Comparison of ENCODE assay signal across 19 mouse cellular contexts in genomic region chr9:72021512-72021911, GRCm38 (mm10).
DNase-seq lines count a peak whose midpoint lies in the region; ATAC-seq lines count a peak whose summit lies in the region.
"Had no signal": no experiment of that assay in that cellular context is flagged by ENCODE, and none has a peak within 500 bp of the region (broad histone marks: within the 10 kb centered on the region; RNA-seq: fewer than 3 reads in every experiment).

No protein-coding gene starts in this region.

- no peak overlapping the region for H3K9ac ChIP-seq in embryonic facial prominence, embryonic 13.5 days
- H3K9ac ChIP-seq in liver, embryonic 12.5 days = no peak overlapping the region
- H3K9ac ChIP-seq: hindbrain, embryonic 12.5 days; limb, embryonic 12.5 days; midbrain, embryonic 13.5 days; neural tube, embryonic 15.5 days had no signal

- DNase-seq in embryonic facial prominence, embryonic 10.5 days (ENCODE audit: low spot score) = no peak
- peak; percentile 14 for DNase-seq in kidney, postnatal 14 days
- DNase-seq in kidney, postnatal 4 days = no peak
- peak; percentile 3 for DNase-seq in lung, postnatal 10 days
- no peak for DNase-seq in lung, postnatal 36 days
- peak; percentile 27 for DNase-seq in skeletal muscle tissue, adult 2 months (ENCODE audit: low read depth, low spot score)
- DNase-seq: adrenal gland, postnatal 14 days; cerebellum, adult 8-10 months; gastrocnemius, postnatal 10 days; lung, adult 18-20 months; thymus, adult 2 months had no signal

- H3K36me3 ChIP-seq in embryonic facial prominence, embryonic 13.5 days = no peaks in the 10 kb centered on the region
- H3K36me3 ChIP-seq in embryonic facial prominence, embryonic 10.5 days (replicated peaks) = no peaks in the 10 kb centered on the region; the same call in 1 of the 2 replicates
- H3K36me3 ChIP-seq in liver, embryonic 12.5 days = no peaks in the 10 kb centered on the region
- H3K36me3 ChIP-seq: hindbrain, embryonic 12.5 days; limb, embryonic 12.5 days; midbrain, embryonic 13.5 days; neural tube, embryonic 15.5 days had no signal

- no peaks in the 10 kb centered on the region for H3K27me3 ChIP-seq in embryonic facial prominence, embryonic 13.5 days
- no peaks in the 10 kb centered on the region for H3K27me3 ChIP-seq in embryonic facial prominence, embryonic 10.5 days (replicated peaks; ENCODE audit: low read depth, poor library complexity, severe bottlenecking)
- no peaks in the 10 kb centered on the region for H3K27me3 ChIP-seq in liver, embryonic 12.5 days (replicated peaks)
- H3K27me3 ChIP-seq: hindbrain, embryonic 12.5 days; limb, embryonic 12.5 days; midbrain, embryonic 13.5 days; neural tube, embryonic 15.5 days had no signal

- no peak overlapping the region for H3K4me2 ChIP-seq in embryonic facial prominence, embryonic 13.5 days
- H3K4me2 ChIP-seq in liver, embryonic 12.5 days = no peak overlapping the region
- H3K4me2 ChIP-seq: hindbrain, embryonic 12.5 days; limb, embryonic 12.5 days; midbrain, embryonic 13.5 days; neural tube, embryonic 15.5 days had no signal

- no peak overlapping the region for H3K4me3 ChIP-seq in embryonic facial prominence, embryonic 13.5 days
- H3K4me3 ChIP-seq in embryonic facial prominence, embryonic 10.5 days = no peak overlapping the region
- H3K4me3 ChIP-seq in liver, embryonic 12.5 days = no peak overlapping the region
- H3K4me3 ChIP-seq: hindbrain, embryonic 12.5 days; limb, embryonic 12.5 days; midbrain, embryonic 13.5 days; myocyte; neural tube, embryonic 15.5 days had no signal

- peak overlapping the region; percentile 36; the same call in 1 of the 2 replicates for H3K27ac ChIP-seq in embryonic facial prominence, embryonic 13.5 days
- H3K27ac ChIP-seq in embryonic facial prominence, embryonic 10.5 days (replicated peaks) = no peak overlapping the region
- no peak overlapping the region for H3K27ac ChIP-seq in liver, embryonic 12.5 days
- H3K27ac ChIP-seq: hindbrain, embryonic 12.5 days; limb, embryonic 12.5 days; midbrain, embryonic 13.5 days; neural tube, embryonic 15.5 days had no signal

- H3K9me3 ChIP-seq in embryonic facial prominence, embryonic 13.5 days = no peaks in the 10 kb centered on the region
- H3K9me3 ChIP-seq in embryonic facial prominence, embryonic 10.5 days = no peaks in the 10 kb centered on the region
- H3K9me3 ChIP-seq in liver, embryonic 12.5 days (replicated peaks) = no peaks in the 10 kb centered on the region
- H3K9me3 ChIP-seq: hindbrain, embryonic 12.5 days; limb, embryonic 12.5 days; midbrain, embryonic 13.5 days; neural tube, embryonic 15.5 days had no signal

- peaks cover 15% of the 10 kb centered on the region for H3K4me1 ChIP-seq in embryonic facial prominence, embryonic 13.5 days
- H3K4me1 ChIP-seq in embryonic facial prominence, embryonic 10.5 days = peaks cover 8% of the 10 kb centered on the region; the same call in 1 of the 2 replicates
- peaks cover 23% of the 10 kb centered on the region for H3K4me1 ChIP-seq in liver, embryonic 12.5 days
- H3K4me1 ChIP-seq: hindbrain, embryonic 12.5 days had no signal

- ATAC-seq in embryonic facial prominence, embryonic 13.5 days (ENCODE audit: insufficient number of reproducible peaks, insufficient read depth, low FRiP score, low TSS enrichment, low read depth) = no peak
- ATAC-seq in liver, embryonic 12.5 days = no peak
- ATAC-seq: forebrain, embryonic 14.5 days; midbrain, embryonic 13.5 days had no signal

- WGBS in embryonic facial prominence, embryonic 13.5 days = 36% methylated on average over 3 of the region's 3 CpGs
- WGBS in embryonic facial prominence, embryonic 10.5 days = 86% methylated on average over 3 of the region's 3 CpGs
- WGBS in liver, embryonic 12.5 days (ENCODE audit: insufficient replicate concordance) = 64% methylated on average over 3 of the region's 3 CpGs

Comparison
In these comparisons a context has a peak if more than half of its experiments do, and no peak if none do; other contexts are left out.
1. DNase-seq: peak in kidney, postnatal 14 days (single experiment), lung, postnatal 10 days (single experiment) and skeletal muscle tissue, adult 2 months (single experiment); none in embryonic facial prominence, embryonic 10.5 days (single experiment), kidney, postnatal 4 days (0 of 2) and lung, postnatal 36 days (single experiment).